Mouse (Mus musculus): ENCODE data around the gene Dok5.

DNA sequence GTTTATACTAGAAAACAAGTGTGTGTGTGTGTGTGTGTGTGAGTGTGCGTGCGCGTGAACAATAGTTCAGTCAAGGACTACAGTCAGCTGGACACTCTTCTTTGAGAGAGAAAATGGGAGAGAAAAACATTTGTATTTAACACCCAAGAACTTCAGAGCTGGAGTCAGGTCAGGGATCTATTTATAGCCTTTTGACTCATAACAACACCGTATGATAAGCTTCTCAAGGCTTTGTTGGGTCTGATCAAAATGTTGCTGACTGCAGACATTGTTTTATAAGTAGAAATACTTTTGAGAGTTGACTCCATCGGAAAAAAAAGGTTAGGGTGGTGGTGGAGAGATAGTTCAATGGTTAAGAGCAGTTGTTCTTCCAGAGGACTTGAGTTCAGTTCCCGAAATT lies 120.7 kb downstream of the Dok5 start:
- no peak for TF ChIP-seq EP300 (IDR thresholded peaks at IDR 0.05; ENCODE audit: low read depth)
- no peak for TF ChIP-seq CTCF (IDR thresholded peaks at IDR 0.05; ENCODE audit: low read depth)
